Mouse (Mus musculus) CH12.LX (cell line): ENCODE measurements around the gene Atg9b. TPM values are rescaled to one million over a fixed set of nuclear protein-coding genes. Genes with fewer than 3 reads are reported as not detected.

Experiments used
- DNase-seq: peaks from one replicate; pipeline ENCODE4 v3.0.0-alpha.2; 2013; ENCODE audit errors: extremely low read depth
- H3K27ac ChIP-seq: 2 replicates; pipeline ENCODE4 v1.5.1; 2012; ENCODE audit warnings: low read depth, mild to moderate bottlenecking, control low read depth, moderate library complexity; ENCODE audit not compliant: insufficient read depth
- H3K27me3 ChIP-seq: replicated peaks from 2 replicates; pipeline ENCODE3; 2012; ENCODE audit warnings: inconsistent platforms
- H3K36me3 ChIP-seq, 2 experiments: replicated peaks in 1 of 2; 2 replicates each; pipeline versions ENCODE3 to v1.6.1; 2012; ENCODE audit warnings: inconsistent platforms in 1 of 2, low read length in 1 of 2, mild to moderate bottlenecking in 1 of 2, mixed read lengths in 1 of 2, moderate library complexity in 1 of 2; ENCODE audit not compliant: control insufficient read depth in 1 of 2, insufficient read depth in 1 of 2
- H3K4me1 ChIP-seq, 2 experiments: 2 replicates each; pipeline ENCODE4 v1.6.1; 2012; ENCODE audit warnings: inconsistent platforms in 1 of 2, moderate library complexity in 1 of 2; ENCODE audit not compliant: insufficient read depth in 2 of 2, control insufficient read depth in 1 of 2
- H3K4me2 ChIP-seq: 2 replicates; pipeline ENCODE4 v1.6.1; 2012; ENCODE audit warnings: low read depth, mild to moderate bottlenecking, control low read depth; ENCODE audit not compliant: poor library complexity, insufficient read depth, severe bottlenecking
- H3K4me3 ChIP-seq, 3 experiments: fragments of 150-350 bp in 1 of 3; sonication (generic) in 1 of 3; replicated peaks in 1 of 3; 2 replicates each; pipeline versions ENCODE3 to v1.5.1; 2011 to 2012; ENCODE audit warnings: low read depth in 2 of 3, low read length in 2 of 3, mild to moderate bottlenecking in 2 of 3, moderate library complexity in 2 of 3, control low read depth in 1 of 3, improper control_type of control experiment in 1 of 3, inconsistent platforms in 1 of 3, mixed read lengths in 1 of 3; ENCODE audit not compliant: poor library complexity in 1 of 3
- H3K79me2 ChIP-seq: replicated peaks from 2 replicates; pipeline ENCODE4 v1.6.1; 2012; ENCODE audit warnings: mild to moderate bottlenecking, moderate library complexity; ENCODE audit not compliant: control insufficient read depth, poor library complexity, insufficient read depth, severe bottlenecking; ENCODE audit errors: extremely low read depth
- H3K9ac ChIP-seq: 2 replicates; pipeline ENCODE4 v1.6.1; 2012; ENCODE audit warnings: low read depth, mild to moderate bottlenecking, control low read depth, moderate library complexity; ENCODE audit not compliant: insufficient read depth
- H3K9me3 ChIP-seq: replicated peaks from 2 replicates; pipeline ENCODE3; 2012; ENCODE audit warnings: low read length, inconsistent platforms, mixed read lengths
- BHLHE40 ChIP-seq: IDR thresholded peaks from 2 replicates; pipeline ENCODE4 v1.6.1; 2011; ENCODE audit warnings: mild to moderate bottlenecking, low read depth, low read length, improper control_type of control experiment
- CHD1 ChIP-seq: IDR thresholded peaks from 2 replicates; pipeline ENCODE4 v1.6.1; 2012; ENCODE audit warnings: low read depth, low read length, improper control_type of control experiment, inconsistent platforms
- ELF1 ChIP-seq: IDR thresholded peaks from 2 replicates; pipeline ENCODE4 v1.6.1; 2014; ENCODE audit warnings: low read depth, mild to moderate bottlenecking, inconsistent platforms, low read length, improper control_type of control experiment
- EP300 ChIP-seq: IDR thresholded peaks from 2 replicates; pipeline ENCODE4 v1.6.1; 2011; ENCODE audit warnings: low read length, improper control_type of control experiment
- ETS1 ChIP-seq: conservative IDR thresholded peaks from 2 replicates; pipeline ENCODE4 v1.6.1; 2012; ENCODE audit warnings: low read depth, mild to moderate bottlenecking, inconsistent platforms, low read length, improper control_type of control experiment, moderate library complexity
- GABPA ChIP-seq: IDR thresholded peaks from 2 replicates; pipeline ENCODE4 v1.6.1; 2012; ENCODE audit warnings: low read depth, low read length, improper control_type of control experiment, inconsistent platforms; ENCODE audit not compliant: insufficient replicate concordance
- IRF4 ChIP-seq: IDR thresholded peaks from 2 replicates; pipeline ENCODE4 v1.6.1; 2014; ENCODE audit warnings: low read depth, mild to moderate bottlenecking, inconsistent platforms, low read length, improper control_type of control experiment
- JUN ChIP-seq: IDR thresholded peaks from 2 replicates; pipeline ENCODE4 v1.6.1; 2011; ENCODE audit warnings: low read depth, mild to moderate bottlenecking, low read length, improper control_type of control experiment, moderate library complexity; ENCODE audit not compliant: insufficient read depth
- JUND ChIP-seq: conservative IDR thresholded peaks from 2 replicates; pipeline ENCODE4 v1.6.1; 2011; ENCODE audit warnings: low read depth, low read length, improper control_type of control experiment
- KAT2A ChIP-seq: IDR thresholded peaks from 2 replicates; pipeline ENCODE4 v1.6.1; 2012; ENCODE audit warnings: low read length, improper control_type of control experiment, inconsistent platforms; ENCODE audit not compliant: insufficient replicate concordance
- MAFK ChIP-seq: IDR thresholded peaks from 2 replicates; pipeline ENCODE4 v1.6.1; 2011; ENCODE audit warnings: low read length, improper control_type of control experiment; ENCODE audit not compliant: insufficient replicate concordance
- MAX ChIP-seq: IDR thresholded peaks from 2 replicates; pipeline ENCODE4 v1.6.1; 2011; ENCODE audit warnings: low read length, improper control_type of control experiment
- MAZ ChIP-seq: IDR thresholded peaks from 2 replicates; pipeline ENCODE4 v1.6.1; 2012; ENCODE audit warnings: low read depth, mild to moderate bottlenecking, inconsistent platforms, low read length, improper control_type of control experiment, moderate library complexity
- MXI1 ChIP-seq: IDR thresholded peaks from 2 replicates; pipeline ENCODE4 v1.6.1; 2011; ENCODE audit warnings: mild to moderate bottlenecking, low read depth, low read length, improper control_type of control experiment
- NRF1 ChIP-seq: IDR thresholded peaks from 2 replicates; pipeline ENCODE4 v1.6.1; 2014; ENCODE audit warnings: low read depth, mild to moderate bottlenecking, inconsistent platforms, low read length, improper control_type of control experiment, moderate library complexity
- PAX5 ChIP-seq: IDR thresholded peaks from 2 replicates; pipeline ENCODE4 v1.6.1; 2012; ENCODE audit warnings: low read length, inconsistent platforms, mixed read lengths
- POLR2A ChIP-seq: IDR thresholded peaks from 2 replicates; pipeline ENCODE4 v1.6.1; 2011; ENCODE audit warnings: low read depth, mild to moderate bottlenecking, improper control_type of control experiment, low read length
- RAD21 ChIP-seq: IDR thresholded peaks from 2 replicates; pipeline ENCODE4 v1.6.1; 2011; ENCODE audit warnings: low read depth, mild to moderate bottlenecking, low read length, improper control_type of control experiment, moderate library complexity
- RCOR1 ChIP-seq: conservative IDR thresholded peaks from 2 replicates; pipeline ENCODE4 v1.6.1; 2012; ENCODE audit warnings: low read depth, mild to moderate bottlenecking, inconsistent platforms, low read length, improper control_type of control experiment
- SIN3A ChIP-seq: IDR thresholded peaks from 2 replicates; pipeline ENCODE4 v1.6.1; 2012; ENCODE audit warnings: low read length, improper control_type of control experiment, inconsistent platforms
- TBP ChIP-seq: conservative IDR thresholded peaks from 2 replicates; pipeline ENCODE4 v1.6.1; 2011; ENCODE audit warnings: low read depth, low read length, improper control_type of control experiment
- USF1 ChIP-seq: IDR thresholded peaks from 2 replicates; pipeline ENCODE4 v1.6.1; 2014; ENCODE audit warnings: low read depth, mild to moderate bottlenecking, inconsistent platforms, low read length, improper control_type of control experiment
- USF2 ChIP-seq: conservative IDR thresholded peaks from 2 replicates; pipeline ENCODE4 v1.6.1; 2011; ENCODE audit warnings: low read depth, low read length, improper control_type of control experiment
- ZMIZ1 ChIP-seq: IDR thresholded peaks from 2 replicates; pipeline ENCODE4 v1.6.1; 2012; ENCODE audit warnings: low read depth, mild to moderate bottlenecking, inconsistent platforms, low read length, improper control_type of control experiment
- dilution Hi-C: fragments of 300-500 bp; cut with MboI; formaldehyde crosslinking; loops from 2 replicates; pipeline ENCODE4 v1.14.3; 2020; ENCODE audit warnings: low sequenced_read_pairs; ENCODE audit not compliant: extremely low pct_unique_long_range_greater_than_20kb, extremely low pct_ligation_motif_present
- in situ Hi-C: fragments of 300-500 bp; cut with MboI; formaldehyde crosslinking; loops from 3 replicates; pipeline ENCODE4 v1.14.3; 2019; ENCODE audit warnings: low sequenced_read_pairs, low pct_ligation_motif_present, low pct_unique_long_range_greater_than_20kb, mixed read lengths
- polyA plus RNA-seq: library from polyadenylated mRNA; unstranded; fragments of >175 nt; gene quantifications from 2 replicates; pipeline ENCODE4 v1.2.1, GENCODE M21; 2012; ENCODE audit warnings: low read depth; ENCODE audit not compliant: insufficient read length
- total RNA-seq, 2 experiments: library from RNA; depleted of rRNA; stranded (reverse); fragments of 300-350 nt in 1 of 2; fragments of >200 nt in 1 of 2; gene quantifications; 2 replicates each; pipeline ENCODE4 v1.2.3; 2012 to 2014

Gene Atg9b
- total and polyA plus RNA-seq, 3 experiments: 0.68 to 1.3 (median 0.81) TPM

DNA sequence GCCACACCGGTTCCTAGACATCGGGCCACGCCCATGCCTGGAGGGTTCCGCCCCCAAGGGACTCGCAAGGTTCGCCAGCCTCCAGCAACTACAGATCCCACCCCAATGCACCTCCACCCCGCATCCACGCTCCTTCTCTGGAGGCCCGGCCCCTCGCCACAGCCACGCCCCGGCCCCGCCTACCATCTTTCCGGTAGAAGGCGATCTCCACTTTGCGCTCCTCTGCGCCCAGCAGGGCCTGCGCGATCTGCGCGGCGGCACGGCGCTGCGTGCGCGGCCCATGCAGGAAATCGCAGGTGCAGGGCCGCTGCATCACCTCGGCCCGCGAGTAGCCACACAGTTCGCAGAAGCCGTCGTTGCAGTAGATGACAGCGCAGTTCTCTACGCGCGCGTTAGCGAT, 43.8 kb downstream of the Atg9b start:
- peaks cover 26 to 34% of the 10 kb centered on the region in 2 experiments for H3K4me1 ChIP-seq
- H3K4me2 ChIP-seq: peak overlapping the region; percentile 65
- no peak for TF ChIP-seq GABPA
- TF ChIP-seq POLR2A: peak; percentile 51
- no peak for TF ChIP-seq CHD1
- no peak for TF ChIP-seq IRF4
- TF ChIP-seq PAX5: no peak
- no peak for TF ChIP-seq RCOR1
- TF ChIP-seq USF1: no peak
- TF ChIP-seq KAT2A: no peak
- TF ChIP-seq MXI1: peak; percentile 36; the same call in 1 of the 2 replicates
- TF ChIP-seq SIN3A: no peak
- TF ChIP-seq ELF1: 0 out of 2 replicates have a peak, but pooled peaks have one; percentile 35
- no peak for TF ChIP-seq ZMIZ1
- TF ChIP-seq MAX: no peak
- TF ChIP-seq JUND: no peak
- TF ChIP-seq USF2: no peak
- no peak for TF ChIP-seq EP300
- no peak for TF ChIP-seq RAD21
- peak; percentile 59 for TF ChIP-seq BHLHE40
- no peak for TF ChIP-seq MAZ
- no peak for TF ChIP-seq JUN
- peak; percentile 82 for TF ChIP-seq NRF1
- no peak for TF ChIP-seq TBP
- TF ChIP-seq MAFK: no peak
- no peak for TF ChIP-seq ETS1
- no peak overlapping the region for H3K27ac ChIP-seq
- H3K27me3 ChIP-seq: peaks cover 95% of the 10 kb centered on the region
- in situ Hi-C loops (no loop called here), dilution Hi-C loops (no loop called here)
- peak; percentile 64 for DNase-seq
- H3K36me3 ChIP-seq: no peaks in the 10 kb centered on the region
- H3K79me2 ChIP-seq: no peaks in the 10 kb centered on the region
- no peaks in the 10 kb centered on the region for H3K9me3 ChIP-seq
- H3K9ac ChIP-seq: no peak overlapping the region; the same call in 1 of the 2 replicates
- H3K4me3 ChIP-seq: peak overlapping the region in 2 of 3 experiments; percentile 30 to 52
